Mouse (Mus musculus): ENCODE results near the gene Tcp10c. TPM values are rescaled to one million over a fixed set of nuclear protein-coding genes. Genes with fewer than 3 reads are reported as not detected.
"Not testable (repeated sequence)": the region's sequence is repeated elsewhere in the genome, so short reads cannot be mapped to it uniquely, and the experiment has no call there.

The Tcp10c gene
- total and polyA plus RNA-seq, 3 experiments: not detected

- not testable (repeated sequence) for H3K4me3 ChIP-seq (ENCODE audit: control insufficient read depth in 1 of 2, insufficient read depth in 1 of 2, low read depth in 2 of 2, low read length in 2 of 2); H3K27ac ChIP-seq (ENCODE audit: control insufficient read depth, low read depth, low read length); H3K27me3 ChIP-seq (ENCODE audit: control insufficient read depth in 1 of 2, insufficient read depth in 2 of 2, low read length in 2 of 2); DNase-seq (ENCODE audit: low read depth, low spot score); H3K79me2 ChIP-seq (ENCODE audit: control insufficient read depth, insufficient read depth, low read length, poor library complexity); H3K36me3 ChIP-seq (ENCODE audit: control insufficient read depth in 1 of 2, insufficient read depth in 2 of 2, low read length in 2 of 2); H3K9ac ChIP-seq (ENCODE audit: control insufficient read depth, low read depth, low read length, poor library complexity, severe bottlenecking); H3K4me1 ChIP-seq (ENCODE audit: control insufficient read depth in 1 of 2, insufficient read depth in 2 of 2, low read length in 2 of 2); H3K9me3 ChIP-seq (replicated peaks; ENCODE audit: insufficient read depth, low read length)
Observed at GRCm38 (mm10) chr17:13362489-13362888, 8.1 kb downstream of the Tcp10c start.

- H3K4me3 ChIP-seq (ENCODE audit: control insufficient read depth in 1 of 2, insufficient read depth in 1 of 2, low read depth in 2 of 2, low read length in 2 of 2); H3K27me3 ChIP-seq (ENCODE audit: control insufficient read depth in 1 of 2, insufficient read depth in 2 of 2, low read length in 2 of 2); H3K36me3 ChIP-seq (ENCODE audit: control insufficient read depth in 1 of 2, insufficient read depth in 2 of 2, low read length in 2 of 2); H3K9ac ChIP-seq (ENCODE audit: control insufficient read depth, low read depth, low read length, poor library complexity, severe bottlenecking); H3K27ac ChIP-seq (ENCODE audit: control insufficient read depth, low read depth, low read length); H3K4me1 ChIP-seq (ENCODE audit: control insufficient read depth in 1 of 2, insufficient read depth in 2 of 2, low read length in 2 of 2); H3K9me3 ChIP-seq (replicated peaks; ENCODE audit: insufficient read depth, low read length); H3K79me2 ChIP-seq (ENCODE audit: control insufficient read depth, insufficient read depth, low read length, poor library complexity); DNase-seq (ENCODE audit: low read depth, low spot score): not testable (repeated sequence)
Observed at GRCm38 (mm10) chr17:13363773-13364172, 9.4 kb downstream of the Tcp10c start.

GRCm38 (mm10) chr17:13364196-13364595 is 9.8 kb downstream of the Tcp10c start:
- not testable (repeated sequence) for H3K27me3 ChIP-seq (ENCODE audit: control insufficient read depth in 1 of 2, insufficient read depth in 2 of 2, low read length in 2 of 2); H3K27ac ChIP-seq (ENCODE audit: control insufficient read depth, low read depth, low read length); H3K79me2 ChIP-seq (ENCODE audit: control insufficient read depth, insufficient read depth, low read length, poor library complexity); H3K9ac ChIP-seq (ENCODE audit: control insufficient read depth, low read depth, low read length, poor library complexity, severe bottlenecking); H3K4me1 ChIP-seq (ENCODE audit: control insufficient read depth in 1 of 2, insufficient read depth in 2 of 2, low read length in 2 of 2); H3K36me3 ChIP-seq (ENCODE audit: control insufficient read depth in 1 of 2, insufficient read depth in 2 of 2, low read length in 2 of 2); DNase-seq (ENCODE audit: low read depth, low spot score); H3K4me3 ChIP-seq (ENCODE audit: control insufficient read depth in 1 of 2, insufficient read depth in 1 of 2, low read depth in 2 of 2, low read length in 2 of 2); H3K9me3 ChIP-seq (replicated peaks; ENCODE audit: insufficient read depth, low read length)

GRCm38 (mm10) chr17:13367181-13367580 is 12.8 kb downstream of the Tcp10c start:
- H3K4me3 ChIP-seq (ENCODE audit: control insufficient read depth in 1 of 2, insufficient read depth in 1 of 2, low read depth in 2 of 2, low read length in 2 of 2); H3K27ac ChIP-seq (ENCODE audit: control insufficient read depth, low read depth, low read length); H3K79me2 ChIP-seq (ENCODE audit: control insufficient read depth, insufficient read depth, low read length, poor library complexity); H3K36me3 ChIP-seq (ENCODE audit: control insufficient read depth in 1 of 2, insufficient read depth in 2 of 2, low read length in 2 of 2); H3K9me3 ChIP-seq (replicated peaks; ENCODE audit: insufficient read depth, low read length); H3K9ac ChIP-seq (ENCODE audit: control insufficient read depth, low read depth, low read length, poor library complexity, severe bottlenecking); H3K4me1 ChIP-seq (ENCODE audit: control insufficient read depth in 1 of 2, insufficient read depth in 2 of 2, low read length in 2 of 2); H3K27me3 ChIP-seq (ENCODE audit: control insufficient read depth in 1 of 2, insufficient read depth in 2 of 2, low read length in 2 of 2); DNase-seq (ENCODE audit: low read depth, low spot score): not testable (repeated sequence)

- DNase-seq (ENCODE audit: low read depth, low spot score); H3K4me1 ChIP-seq (ENCODE audit: control insufficient read depth in 1 of 2, insufficient read depth in 2 of 2, low read length in 2 of 2); H3K9me3 ChIP-seq (replicated peaks; ENCODE audit: insufficient read depth, low read length); H3K27me3 ChIP-seq (ENCODE audit: control insufficient read depth in 1 of 2, insufficient read depth in 2 of 2, low read length in 2 of 2); H3K27ac ChIP-seq (ENCODE audit: control insufficient read depth, low read depth, low read length); H3K36me3 ChIP-seq (ENCODE audit: control insufficient read depth in 1 of 2, insufficient read depth in 2 of 2, low read length in 2 of 2); H3K79me2 ChIP-seq (ENCODE audit: control insufficient read depth, insufficient read depth, low read length, poor library complexity); H3K4me3 ChIP-seq (ENCODE audit: control insufficient read depth in 1 of 2, insufficient read depth in 1 of 2, low read depth in 2 of 2, low read length in 2 of 2); H3K9ac ChIP-seq (ENCODE audit: control insufficient read depth, low read depth, low read length, poor library complexity, severe bottlenecking): not testable (repeated sequence)
Observed at GRCm38 (mm10) chr17:13368658-13369057, 14.3 kb downstream of the Tcp10c start.

GRCm38 (mm10) chr17:13370746-13371145 is 16.4 kb downstream of the Tcp10c start:
- H3K79me2 ChIP-seq (ENCODE audit: control insufficient read depth, insufficient read depth, low read length, poor library complexity); H3K4me3 ChIP-seq (ENCODE audit: control insufficient read depth in 1 of 2, insufficient read depth in 1 of 2, low read depth in 2 of 2, low read length in 2 of 2); H3K36me3 ChIP-seq (ENCODE audit: control insufficient read depth in 1 of 2, insufficient read depth in 2 of 2, low read length in 2 of 2); H3K27me3 ChIP-seq (ENCODE audit: control insufficient read depth in 1 of 2, insufficient read depth in 2 of 2, low read length in 2 of 2); H3K9me3 ChIP-seq (replicated peaks; ENCODE audit: insufficient read depth, low read length); H3K4me1 ChIP-seq (ENCODE audit: control insufficient read depth in 1 of 2, insufficient read depth in 2 of 2, low read length in 2 of 2); H3K27ac ChIP-seq (ENCODE audit: control insufficient read depth, low read depth, low read length); H3K9ac ChIP-seq (ENCODE audit: control insufficient read depth, low read depth, low read length, poor library complexity, severe bottlenecking); DNase-seq (ENCODE audit: low read depth, low spot score): not testable (repeated sequence)

GRCm38 (mm10) chr17:13378341-13378740 is 24.0 kb downstream of the Tcp10c start:
- not testable (repeated sequence) for DNase-seq (ENCODE audit: low read depth, low spot score); H3K27ac ChIP-seq (ENCODE audit: control insufficient read depth, low read depth, low read length); H3K27me3 ChIP-seq (ENCODE audit: control insufficient read depth in 1 of 2, insufficient read depth in 2 of 2, low read length in 2 of 2)

More at GRCm38 (mm10) chr17:13378341-13378740, 24.0 kb downstream of the Tcp10c start:
- H3K36me3 ChIP-seq (ENCODE audit: control insufficient read depth in 1 of 2, insufficient read depth in 2 of 2, low read length in 2 of 2); H3K79me2 ChIP-seq (ENCODE audit: control insufficient read depth, insufficient read depth, low read length, poor library complexity); H3K9ac ChIP-seq (ENCODE audit: control insufficient read depth, low read depth, low read length, poor library complexity, severe bottlenecking); H3K4me3 ChIP-seq (ENCODE audit: control insufficient read depth in 1 of 2, insufficient read depth in 1 of 2, low read depth in 2 of 2, low read length in 2 of 2); H3K9me3 ChIP-seq (replicated peaks; ENCODE audit: insufficient read depth, low read length); H3K4me1 ChIP-seq (ENCODE audit: control insufficient read depth in 1 of 2, insufficient read depth in 2 of 2, low read length in 2 of 2): not testable (repeated sequence)

All from MEL (cell line).